Mouse (Mus musculus) forebrain, embryonic 16.5 days (tissue): ENCODE results near the gene Acot6. TPM values are rescaled to one million over a fixed set of nuclear protein-coding genes. Genes with fewer than 3 reads are reported as not detected.

ENCODE experiments used
- ATAC-seq: fragments of 200-750 bp; cut with Nextera tagmentation; 2 replicates; pipeline ENCODE4 v1.8.0; 2017; ENCODE audit warnings: mild to moderate bottlenecking, moderate library complexity
- H3K27ac ChIP-seq: fragments of 300-500 bp; sonication (generic); 2 replicates; pipeline ENCODE4 v1.5.1; 2014; ENCODE audit warnings: low read length, control low read depth
- H3K27me3 ChIP-seq: fragments of 300-500 bp; sonication (generic); replicated peaks from 2 replicates; pipeline ENCODE4 v1.6.1; 2014; ENCODE audit warnings: low read length; ENCODE audit not compliant: control insufficient read depth, insufficient read depth
- H3K36me3 ChIP-seq: fragments of 300-500 bp; sonication (generic); 2 replicates; pipeline ENCODE4 v1.6.1; 2014; ENCODE audit not compliant: control insufficient read depth, insufficient read depth
- H3K4me1 ChIP-seq: fragments of 300-500 bp; sonication (generic); replicated peaks from 2 replicates; pipeline ENCODE4 v1.6.1; 2014; ENCODE audit warnings: low read length; ENCODE audit not compliant: control insufficient read depth, insufficient read depth
- H3K4me2 ChIP-seq: fragments of 300-500 bp; sonication (generic); 2 replicates; pipeline ENCODE4 v1.6.1; 2014; ENCODE audit warnings: mild to moderate bottlenecking, low read length, control low read depth
- H3K4me3 ChIP-seq: fragments of 300-500 bp; sonication (generic); replicated peaks from 2 replicates; pipeline ENCODE4 v1.5.1; 2014; ENCODE audit warnings: mild to moderate bottlenecking, low read length, control low read depth
- H3K9ac ChIP-seq: fragments of 300-500 bp; sonication (generic); replicated peaks from 2 replicates; pipeline ENCODE4 v1.6.1; 2014; ENCODE audit warnings: low read depth, low read length, control low read depth
- H3K9me3 ChIP-seq: fragments of 300-500 bp; sonication (generic); 2 replicates; pipeline ENCODE4 v1.6.1; 2016; ENCODE audit warnings: low read length; ENCODE audit not compliant: control insufficient read depth
- WGBS: fragments of 180-500 bp; shearing (Covaris S2); extraction: QIAGEN DNeasy Blood & Tissue Kit; methylation state at CpG from one replicate; pipeline ENCODE4 v1.1.7; 2014; 5-methylcytosine and 5-hydroxymethylcytosine counted together
- polyA plus RNA-seq: library from polyadenylated mRNA; unstranded; fragments of >200 nt; fragmentation: Nextera tagmentation; extraction: Ambion mirVana; gene quantifications from 2 replicates; pipeline ENCODE4 v1.2.1, GENCODE M21; 2015

Gene Acot6
- polyA plus RNA-seq, 1 experiment from 2014 or later = 1.4 TPM

DNA sequence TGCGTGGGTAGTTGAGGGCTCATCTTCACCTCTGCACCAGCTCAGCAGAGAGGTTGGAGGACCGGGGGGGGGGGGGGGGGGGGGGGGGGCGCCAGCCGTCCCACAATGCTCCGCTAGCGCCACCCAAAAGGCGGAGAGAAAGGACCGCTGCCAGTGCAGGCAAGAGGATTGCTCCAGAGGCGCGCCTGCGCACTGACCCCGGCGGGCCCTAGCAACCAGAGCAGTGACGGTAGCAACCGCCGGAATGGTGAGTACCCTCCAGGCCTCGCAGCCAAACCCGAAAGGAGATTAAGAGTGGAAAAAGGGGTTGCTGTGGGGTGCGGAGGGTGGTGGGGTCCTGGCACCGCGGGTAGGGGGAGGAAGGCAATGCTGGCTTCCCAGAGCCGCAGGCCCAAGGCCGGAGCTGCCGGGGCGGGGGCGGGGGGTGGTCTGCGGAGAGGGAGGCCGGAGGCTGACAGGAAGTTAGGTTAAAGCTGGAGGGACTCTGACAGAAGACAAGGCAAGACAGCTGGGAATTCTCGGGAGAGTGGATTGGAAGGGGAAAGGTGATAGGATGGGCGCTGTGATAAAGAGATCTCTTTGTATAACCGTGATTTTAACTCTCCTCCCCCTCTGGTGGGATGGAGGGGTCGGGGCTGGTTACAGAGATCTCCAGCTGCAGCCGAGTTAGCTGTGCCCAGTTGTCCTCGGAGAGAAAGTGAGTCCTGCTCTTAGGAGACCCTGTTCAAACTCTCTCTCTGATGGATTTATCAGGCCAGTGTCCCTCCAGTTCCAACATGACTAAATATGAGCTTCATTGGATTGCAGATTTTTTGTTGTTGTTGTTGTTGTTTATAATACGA, 13.9 kb downstream of the Acot6 start, which contains the start of gene Dnal1:
Dnal1 (plus strand) TSS at position 214 of the 842 bp plus-strand sequence.
- Histone ChIP-seq H3K27me3 (no peaks in the 10 kb centered on the region), H3K9ac (peak within 1 kb of the TSS; percentile 81), H3K4me1 (peaks cover 9% of the 10 kb centered on the region), H3K36me3 (no peaks in the 10 kb centered on the region), H3K4me3 (peak within 1 kb of the TSS; percentile 77), H3K9me3 (no peaks in the 10 kb centered on the region), H3K4me2 (peak within 1 kb of the TSS; percentile 83), H3K27ac (0 out of 2 replicates have a peak within 1 kb of the TSS, but pooled peaks have one; percentile 46)
- WGBS = 2% methylated on average over 30 of the region's 35 CpGs
- ATAC-seq = peak; percentile 99

- no peaks in the 10 kb centered on the region for H3K9me3 ChIP-seq
- no peaks in the 10 kb centered on the region for H3K27me3 ChIP-seq
- H3K9ac ChIP-seq = no peak overlapping the region
- H3K4me3 ChIP-seq = no peak overlapping the region
- 97% methylated on average over 5 of the region's 5 CpGs for WGBS
- ATAC-seq = no peak
- H3K27ac ChIP-seq = no peak overlapping the region
- no peak overlapping the region for H3K4me2 ChIP-seq
- H3K4me1 ChIP-seq = peaks cover 8% of the 10 kb centered on the region
- H3K36me3 ChIP-seq = no peaks in the 10 kb centered on the region
Observed at GRCm38 (mm10) chr12:84119584-84119983, 19.1 kb downstream of the Acot6 start.

- no peak overlapping the region for H3K4me3 ChIP-seq
- no peak for ATAC-seq
- no peaks in the 10 kb centered on the region for H3K27me3 ChIP-seq
- H3K36me3 ChIP-seq = no peaks in the 10 kb centered on the region
- H3K4me2 ChIP-seq = no peak overlapping the region
- no peak overlapping the region for H3K27ac ChIP-seq
- H3K9ac ChIP-seq = no peak overlapping the region
- no peaks in the 10 kb centered on the region for H3K9me3 ChIP-seq
- no peaks in the 10 kb centered on the region for H3K4me1 ChIP-seq
- WGBS = 90% methylated on average over 12 of the region's 12 CpGs
Observed at GRCm38 (mm10) chr12:84125892-84126291, 25.4 kb downstream of the Acot6 start.

GRCm38 (mm10) chr12:84126899-84127298, 26.4 kb downstream of the Acot6 start:
- Histone ChIP-seq H3K27me3 (no peaks in the 10 kb centered on the region), H3K4me2 (no peak overlapping the region), H3K4me1 (no peaks in the 10 kb centered on the region), H3K4me3 (no peak overlapping the region), H3K36me3 (peaks cover 4% of the 10 kb centered on the region; the same call in 1 of the 2 replicates), H3K27ac (no peak overlapping the region), H3K9ac (no peak overlapping the region), H3K9me3 (no peaks in the 10 kb centered on the region)
- WGBS = 91% methylated on average over 2 of the region's 2 CpGs
- ATAC-seq = no peak

- no peaks in the 10 kb centered on the region for H3K4me1 ChIP-seq
- H3K36me3 ChIP-seq = peaks cover 8% of the 10 kb centered on the region; the same call in 1 of the 2 replicates
- no peak overlapping the region for H3K9ac ChIP-seq
- WGBS = 84% methylated on average over 6 of the region's 6 CpGs
- ATAC-seq = no peak
- no peaks in the 10 kb centered on the region for H3K9me3 ChIP-seq
- H3K27ac ChIP-seq = no peak overlapping the region
- no peak overlapping the region for H3K4me2 ChIP-seq
- no peak overlapping the region for H3K4me3 ChIP-seq
- H3K27me3 ChIP-seq = no peaks in the 10 kb centered on the region
Observed at GRCm38 (mm10) chr12:84128576-84128975, 28.1 kb downstream of the Acot6 start.

- Histone ChIP-seq H3K27ac (no peak overlapping the region), H3K36me3 (peaks cover 8% of the 10 kb centered on the region; the same call in 1 of the 2 replicates), H3K9me3 (no peaks in the 10 kb centered on the region), H3K4me2 (no peak overlapping the region), H3K9ac (no peak overlapping the region), H3K4me1 (no peaks in the 10 kb centered on the region), H3K27me3 (no peaks in the 10 kb centered on the region), H3K4me3 (no peak overlapping the region)
- no peak for ATAC-seq
- WGBS = 94% methylated on average over 8 of the region's 8 CpGs
Observed at GRCm38 (mm10) chr12:84129931-84130330, 29.5 kb downstream of the Acot6 start.

DNA sequence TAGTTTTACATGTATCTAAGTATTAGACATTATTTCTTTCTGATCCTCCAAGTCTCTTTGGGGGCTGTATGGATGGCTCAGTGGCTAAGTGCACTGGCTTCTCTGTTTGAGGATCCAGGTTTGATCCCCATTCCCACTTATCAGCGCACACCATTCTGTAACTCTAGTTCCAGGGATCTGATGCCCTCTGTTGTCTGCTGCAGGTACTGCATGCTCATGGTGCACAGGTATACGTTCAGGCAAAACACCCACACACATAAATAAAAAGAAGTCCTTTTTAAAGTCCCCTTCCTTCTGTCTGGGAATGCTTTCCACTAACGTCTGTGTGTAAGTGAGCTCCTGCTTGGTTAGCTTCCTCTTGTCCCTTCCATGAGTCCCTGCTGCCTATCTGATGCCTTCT, 31.8 kb downstream of the Acot6 start:
- 62% methylated on average over 3 of the region's 3 CpGs for WGBS
- no peak overlapping the region for H3K4me2 ChIP-seq
- H3K4me3 ChIP-seq = no peak overlapping the region
- H3K4me1 ChIP-seq = no peaks in the 10 kb centered on the region
- no peak overlapping the region for H3K27ac ChIP-seq
- H3K9ac ChIP-seq = no peak overlapping the region
- ATAC-seq = no peak
- no peaks in the 10 kb centered on the region for H3K27me3 ChIP-seq
- H3K9me3 ChIP-seq = no peaks in the 10 kb centered on the region
- H3K36me3 ChIP-seq = peaks cover 10% of the 10 kb centered on the region

DNA sequence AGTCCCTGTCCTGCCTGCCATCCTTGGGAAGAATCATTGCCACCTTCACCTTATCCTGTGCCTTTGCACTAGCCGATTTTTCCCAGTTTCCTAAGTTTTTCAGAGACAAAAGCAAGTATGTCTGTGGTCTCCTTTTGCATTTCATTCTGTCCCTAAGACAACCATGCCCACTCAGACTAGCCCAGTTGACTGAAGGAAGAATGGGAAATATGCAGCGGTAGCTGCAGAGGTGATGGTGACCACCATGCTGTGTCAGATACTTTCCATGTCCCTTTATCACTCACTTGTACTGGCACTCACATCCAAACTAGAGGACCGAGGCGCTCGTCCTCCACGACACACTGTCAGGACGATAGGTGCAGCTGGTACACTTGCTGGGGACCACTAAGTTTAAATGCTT, 36.7 kb downstream of the Acot6 start:
- H3K4me1 ChIP-seq = no peaks in the 10 kb centered on the region
- ATAC-seq = no peak
- no peaks in the 10 kb centered on the region for H3K27me3 ChIP-seq
- H3K4me3 ChIP-seq = no peak overlapping the region
- H3K4me2 ChIP-seq = no peak overlapping the region
- 94% methylated on average over 7 of the region's 7 CpGs for whole genome bisulfite sequencing
- no peak overlapping the region for H3K27ac ChIP-seq
- no peak overlapping the region for H3K9ac ChIP-seq
- no peaks in the 10 kb centered on the region for H3K9me3 ChIP-seq
- peaks cover 4% of the 10 kb centered on the region for H3K36me3 ChIP-seq

DNA sequence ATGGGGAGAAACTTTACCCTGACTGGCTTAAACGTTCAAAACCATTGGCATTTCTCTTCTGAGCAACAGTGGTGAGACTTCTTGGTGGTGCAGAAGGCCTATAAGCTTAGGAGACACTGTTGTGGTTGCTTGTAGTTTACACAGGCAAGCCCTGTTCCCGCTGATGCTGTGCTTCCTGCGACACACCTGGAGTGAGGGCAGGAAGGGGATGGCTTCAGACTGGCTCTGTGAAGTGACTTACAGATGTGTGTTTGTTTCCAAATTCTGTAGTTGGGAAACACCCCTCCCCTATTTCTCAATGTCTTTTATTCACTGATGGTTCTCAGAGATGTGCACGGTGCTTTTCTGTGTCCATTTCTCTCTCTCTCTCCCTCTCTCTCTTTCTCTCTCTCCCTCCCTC, 39.7 kb downstream of the Acot6 start:
- 68% methylated on average over 4 of the region's 4 CpGs for WGBS
- Histone ChIP-seq H3K4me2 (no peak overlapping the region), H3K4me3 (no peak overlapping the region), H3K9ac (no peak overlapping the region), H3K36me3 (peaks cover 3% of the 10 kb centered on the region), H3K27ac (no peak overlapping the region), H3K27me3 (no peaks in the 10 kb centered on the region), H3K9me3 (no peaks in the 10 kb centered on the region), H3K4me1 (no peaks in the 10 kb centered on the region)
- no peak for ATAC-seq
